Mouse (Mus musculus) heart, adult 2 months (tissue): Measurements from ENCODE around the gene Rev1.

Experiments
- CTCF ChIP-seq: fragments of 200-600 bp; IDR thresholded peaks from 2 replicates; pipeline ENCODE4 v1.8.1; 2022; ENCODE audit warnings: antibody characterized with exemption, mild to moderate bottlenecking, moderate library complexity
- EP300 ChIP-seq: fragments of 200-500 bp; IDR thresholded peaks from 2 replicates; pipeline ENCODE4 v1.6.1; 2011; ENCODE audit warnings: low read depth, low read length, control low read depth; ENCODE audit not compliant: insufficient read depth
- POLR2A ChIP-seq: fragments of 200-500 bp; IDR thresholded peaks from 2 replicates; pipeline ENCODE4 v1.6.1; 2011; ENCODE audit warnings: mild to moderate bottlenecking, low read depth, low read length, control low read depth; ENCODE audit not compliant: insufficient read depth

DNA sequence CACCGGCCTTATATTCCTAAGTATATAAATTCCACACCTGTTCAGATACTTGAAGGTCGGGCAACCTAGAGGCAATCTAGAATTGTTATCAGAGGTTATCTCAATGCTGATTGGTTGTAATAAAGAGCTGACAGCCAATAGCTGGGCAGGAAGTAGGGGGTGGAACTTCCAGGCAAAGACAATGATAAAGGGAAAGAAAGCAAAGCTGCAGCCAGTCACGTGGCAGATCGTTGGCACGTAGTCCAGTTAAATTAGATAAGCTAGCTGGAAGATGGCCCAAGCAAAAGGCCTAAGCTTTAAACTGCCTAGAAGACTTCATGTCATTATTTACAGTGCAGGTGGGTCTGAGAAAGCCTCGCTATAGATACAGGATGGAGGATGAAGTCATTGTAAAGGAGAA lies 3.3 kb upstream of the Rev1 start:
- TF ChIP-seq CTCF (no peak), POLR2A (no peak), EP300 (no peak)
